Mouse (Mus musculus) stomach, embryonic 16.5 days (tissue): ENCODE measurements at regions not wholly inside any gene's neighbourhood (a gene's known extent, or its start where the extent isn't known, plus 50 kb on each side); places are given as distances from the start of the nearest gene placed in this dataset.
"Not testable (repeated sequence)": the region's sequence is repeated elsewhere in the genome, so short reads cannot be mapped to it uniquely, and the experiment has no call there.

ENCODE experiments used
- ATAC-seq: fragments of 200-750 bp; cut with Nextera tagmentation; 2 replicates; pipeline ENCODE4 v1.8.0; 2017; ENCODE audit warnings: moderate number of reproducible peaks, moderate TSS enrichment; ENCODE audit not compliant: insufficient read depth, low FRiP score
- H3K27ac ChIP-seq: fragments of 300-500 bp; sonication (generic); 2 replicates; pipeline ENCODE4 v1.5.1; 2014; ENCODE audit warnings: low read length
- H3K27me3 ChIP-seq: fragments of 300-500 bp; sonication (generic); 2 replicates; pipeline ENCODE4 v1.6.1; 2014; ENCODE audit warnings: low read length, control low read depth, mixed read lengths; ENCODE audit not compliant: control insufficient read depth, insufficient read depth
- H3K36me3 ChIP-seq: fragments of 300-500 bp; sonication (generic); 2 replicates; pipeline ENCODE4 v1.6.1; 2014; ENCODE audit warnings: low read length; ENCODE audit not compliant: control insufficient read depth, insufficient read depth
- H3K4me1 ChIP-seq: fragments of 300-500 bp; sonication (generic); 2 replicates; pipeline ENCODE4 v1.6.1; 2014; ENCODE audit warnings: low read length, control low read depth, mixed read lengths; ENCODE audit not compliant: control insufficient read depth, insufficient read depth
- H3K4me2 ChIP-seq: fragments of 300-500 bp; sonication (generic); 2 replicates; pipeline ENCODE4 v1.6.1; 2014; ENCODE audit warnings: low read depth, low read length, mixed read lengths
- H3K4me3 ChIP-seq: fragments of 300-500 bp; sonication (generic); replicated peaks from 2 replicates; pipeline ENCODE4 v1.5.1; 2014; ENCODE audit warnings: mild to moderate bottlenecking, low read length
- H3K9ac ChIP-seq: fragments of 300-500 bp; sonication (generic); 2 replicates; pipeline ENCODE4 v1.6.1; 2014; ENCODE audit warnings: low read length
- H3K9me3 ChIP-seq: fragments of 300-500 bp; sonication (generic); replicated peaks from 2 replicates; pipeline ENCODE4 v1.6.1; 2016; ENCODE audit warnings: low read length, control low read depth; ENCODE audit not compliant: control insufficient read depth
- WGBS: fragments of 180-500 bp; shearing (Covaris S2); extraction: QIAGEN DNeasy Blood & Tissue Kit; methylation state at CpG from one replicate; pipeline ENCODE4 v1.1.7; 2014; 5-methylcytosine and 5-hydroxymethylcytosine counted together

DNA sequence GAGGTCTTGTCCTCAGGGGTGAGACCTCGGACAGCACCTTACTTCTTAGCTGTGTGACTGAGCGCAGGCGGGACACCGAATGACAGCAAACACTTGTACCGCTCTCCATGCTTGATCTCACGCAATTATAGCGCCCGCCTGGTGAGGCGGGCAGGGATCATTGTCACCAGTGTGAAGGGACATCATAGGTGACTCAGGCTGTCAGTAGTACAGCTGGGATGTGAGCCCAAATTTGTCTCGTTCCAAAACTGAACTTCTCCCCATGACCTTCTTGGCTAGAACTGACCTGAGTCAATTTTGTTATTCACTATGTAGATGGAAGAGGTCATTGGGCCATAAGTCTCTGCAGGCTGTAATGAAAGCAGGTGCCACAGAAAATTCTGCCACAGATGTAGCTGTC, 104.1 kb upstream of the Rad23b start:
- no peaks in the 10 kb centered on the region for H3K9me3 ChIP-seq
- no peaks in the 10 kb centered on the region for H3K4me1 ChIP-seq
- no peak overlapping the region for H3K27ac ChIP-seq
- no peak overlapping the region for H3K4me3 ChIP-seq
- no peaks in the 10 kb centered on the region for H3K27me3 ChIP-seq
- H3K9ac ChIP-seq, result no peak overlapping the region
- H3K36me3 ChIP-seq, result no peaks in the 10 kb centered on the region
- no peak overlapping the region for H3K4me2 ChIP-seq
- 89% methylated on average over 10 of the region's 10 CpGs for WGBS
- no peak for ATAC-seq

DNA sequence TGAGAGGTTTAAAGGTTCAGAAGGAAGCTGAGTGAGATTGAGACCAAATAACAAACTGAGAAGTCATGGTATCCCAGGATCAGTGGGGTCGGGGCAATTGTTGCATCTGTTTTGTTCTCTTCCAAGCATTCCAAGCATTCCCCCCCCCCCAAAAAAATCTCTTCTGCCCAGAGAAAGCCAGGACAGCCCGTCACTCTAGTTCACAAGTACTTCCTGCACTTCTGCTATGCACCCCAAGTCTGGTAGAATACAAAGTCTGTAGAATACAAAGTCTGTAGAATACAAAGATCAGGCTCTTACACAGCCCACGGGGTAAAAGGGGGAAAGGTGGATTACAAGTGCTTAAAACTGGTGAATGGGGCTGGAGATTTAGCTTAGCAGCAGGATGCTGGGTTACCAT, 99.5 kb upstream of the Rad23b start:
- no peak overlapping the region for H3K4me2 ChIP-seq
- H3K27ac ChIP-seq, result no peak overlapping the region
- 43% methylated on average over 3 of the region's 3 CpGs for WGBS
- H3K4me3 ChIP-seq, result no peak overlapping the region
- H3K27me3 ChIP-seq, result no peaks in the 10 kb centered on the region
- H3K9me3 ChIP-seq, result no peaks in the 10 kb centered on the region
- H3K4me1 ChIP-seq, result no peaks in the 10 kb centered on the region
- ATAC-seq, result no peak
- no peaks in the 10 kb centered on the region for H3K36me3 ChIP-seq
- H3K9ac ChIP-seq, result no peak overlapping the region

DNA sequence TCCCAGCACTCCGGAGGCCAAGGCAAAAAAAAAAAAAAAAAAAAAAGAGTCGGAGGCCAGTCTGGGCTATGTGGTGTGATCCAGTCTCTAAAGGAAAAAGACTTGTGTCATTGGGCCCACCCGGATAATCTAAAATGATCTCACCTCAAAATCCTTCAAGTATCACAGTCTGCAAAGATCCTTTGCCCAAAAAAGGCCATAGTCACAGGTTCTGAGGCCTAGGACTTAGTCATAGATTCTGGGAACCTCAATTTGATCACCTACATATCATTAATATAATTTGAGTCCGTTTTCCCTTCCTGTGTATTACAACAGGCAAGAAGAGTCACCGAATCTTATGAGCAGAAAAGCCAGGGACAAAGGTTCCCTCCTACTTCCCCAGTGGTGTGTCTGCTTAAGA, 98.3 kb upstream of the Rad23b start:
- no peak for ATAC-seq
- no peaks in the 10 kb centered on the region for H3K4me1 ChIP-seq
- no peak overlapping the region for H3K4me2 ChIP-seq
- no peaks in the 10 kb centered on the region for H3K27me3 ChIP-seq
- no peak overlapping the region for H3K4me3 ChIP-seq
- H3K9me3 ChIP-seq, result no peaks in the 10 kb centered on the region
- no peak overlapping the region for H3K9ac ChIP-seq
- H3K27ac ChIP-seq, result no peak overlapping the region
- 86% methylated on average over 5 of the region's 5 CpGs for WGBS
- H3K36me3 ChIP-seq, result no peaks in the 10 kb centered on the region

DNA sequence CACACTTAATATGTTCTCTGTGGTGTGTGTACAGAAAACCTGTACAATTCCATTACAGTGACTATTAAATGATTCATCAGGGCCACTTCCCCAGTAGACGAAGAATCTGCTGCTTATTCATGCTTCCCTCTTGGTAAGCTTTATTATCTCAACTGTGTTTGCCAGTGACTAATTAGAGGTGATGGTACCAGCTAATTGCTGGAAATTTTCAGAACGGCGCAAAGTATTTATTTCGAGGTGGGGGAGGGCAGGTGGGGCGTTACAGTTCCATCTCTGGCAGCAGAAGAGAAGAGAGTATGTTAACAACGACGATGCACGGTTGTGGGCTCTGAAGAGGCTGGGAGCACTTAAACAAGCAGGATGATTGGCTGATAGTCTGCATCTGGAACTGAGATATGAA, 96.1 kb upstream of the Rad23b start:
- no peak overlapping the region for H3K27ac ChIP-seq
- H3K9me3 ChIP-seq, result no peaks in the 10 kb centered on the region
- H3K4me2 ChIP-seq, result no peak overlapping the region
- no peaks in the 10 kb centered on the region for H3K27me3 ChIP-seq
- 71% methylated on average over 8 of the region's 8 CpGs for WGBS
- H3K4me3 ChIP-seq, result no peak overlapping the region
- H3K4me1 ChIP-seq, result no peaks in the 10 kb centered on the region
- no peaks in the 10 kb centered on the region for H3K36me3 ChIP-seq
- H3K9ac ChIP-seq, result no peak overlapping the region
- no peak for ATAC-seq

DNA sequence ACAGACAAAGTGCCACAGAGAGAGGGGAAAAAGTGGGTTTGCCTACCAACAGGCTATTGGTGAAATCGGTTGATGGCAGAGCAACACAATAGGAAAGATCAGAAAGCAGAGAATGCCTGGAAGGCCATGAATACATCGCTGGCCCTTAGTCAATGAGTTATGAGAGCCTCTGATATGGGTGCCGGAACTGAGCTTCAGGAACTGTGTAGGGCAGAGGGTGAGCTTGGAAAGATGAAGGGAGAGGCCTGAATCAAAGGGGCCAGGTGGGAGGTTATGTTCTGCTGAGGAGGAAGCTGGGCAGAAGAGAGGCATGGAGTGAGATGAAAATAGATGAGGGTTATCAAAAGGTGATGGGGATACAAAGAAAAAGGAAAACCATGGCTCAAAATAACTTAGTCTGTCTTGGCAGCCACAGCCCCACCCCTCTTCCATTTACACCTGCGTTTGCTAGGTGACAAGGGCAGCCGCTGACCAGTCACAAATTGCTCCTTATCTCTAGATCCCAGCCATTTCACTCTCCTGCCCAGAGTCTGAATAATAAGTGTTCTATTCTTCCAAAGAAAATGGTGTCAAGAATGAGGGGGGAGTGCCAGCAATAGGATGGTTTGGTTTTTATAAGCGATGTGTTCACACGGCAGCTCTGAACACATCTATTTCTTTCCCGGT, 77.7 kb upstream of the Rad23b start:
- Histone ChIP-seq H3K4me3 (no peak overlapping the region), H3K4me1 (no peaks in the 10 kb centered on the region), H3K9ac (no peak overlapping the region), H3K27me3 (no peaks in the 10 kb centered on the region), H3K9me3 (no peaks in the 10 kb centered on the region), H3K4me2 (peak overlapping the region; percentile 10; the same call in 1 of the 2 replicates), H3K36me3 (no peaks in the 10 kb centered on the region), H3K27ac (peak overlapping the region; percentile 15; the same call in 1 of the 2 replicates)
- 52% methylated on average over 8 of the region's 8 CpGs for WGBS
- ATAC-seq, result peak; percentile 89; the same call in 1 of the 2 replicates

DNA sequence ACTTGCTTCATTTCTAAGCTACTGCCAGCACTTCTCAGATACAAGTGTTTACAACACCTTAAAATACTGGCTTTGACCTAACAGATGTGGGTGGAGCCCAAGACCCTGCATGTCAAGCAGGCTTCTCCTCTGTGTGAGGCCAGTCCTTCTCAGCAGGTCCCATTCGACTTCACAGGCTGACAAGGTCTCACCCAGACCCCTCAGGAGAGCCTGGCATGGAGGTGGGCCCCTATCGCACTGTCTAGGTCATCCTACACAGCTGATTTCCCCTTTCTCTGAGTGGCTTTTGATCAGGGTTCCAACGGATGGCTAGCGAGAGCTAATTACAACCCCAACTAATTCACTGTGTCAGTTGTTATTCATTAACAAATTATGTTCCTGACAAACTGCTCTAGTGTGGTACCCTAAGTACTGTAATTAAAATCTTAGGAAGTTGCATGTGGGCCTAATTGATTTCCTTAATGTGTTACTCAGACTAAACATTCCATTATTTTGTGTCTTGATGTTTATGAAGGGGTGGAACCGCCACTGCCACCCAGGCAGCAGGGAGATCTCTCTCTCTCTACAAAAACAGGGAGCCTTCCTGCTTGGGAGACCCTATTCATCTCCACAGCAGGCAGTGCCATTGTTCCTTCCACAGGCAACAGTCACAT, 73.4 kb upstream of the Rad23b start:
- Histone ChIP-seq H3K27me3 (no peaks in the 10 kb centered on the region), H3K36me3 (no peaks in the 10 kb centered on the region), H3K9me3 (no peaks in the 10 kb centered on the region), H3K4me1 (no peaks in the 10 kb centered on the region), H3K4me3 (no peak overlapping the region), H3K4me2 (no peak overlapping the region), H3K27ac (no peak overlapping the region), H3K9ac (no peak overlapping the region)
- WGBS, result 32% methylated on average over 5 of the region's 5 CpGs
- no peak for ATAC-seq

DNA sequence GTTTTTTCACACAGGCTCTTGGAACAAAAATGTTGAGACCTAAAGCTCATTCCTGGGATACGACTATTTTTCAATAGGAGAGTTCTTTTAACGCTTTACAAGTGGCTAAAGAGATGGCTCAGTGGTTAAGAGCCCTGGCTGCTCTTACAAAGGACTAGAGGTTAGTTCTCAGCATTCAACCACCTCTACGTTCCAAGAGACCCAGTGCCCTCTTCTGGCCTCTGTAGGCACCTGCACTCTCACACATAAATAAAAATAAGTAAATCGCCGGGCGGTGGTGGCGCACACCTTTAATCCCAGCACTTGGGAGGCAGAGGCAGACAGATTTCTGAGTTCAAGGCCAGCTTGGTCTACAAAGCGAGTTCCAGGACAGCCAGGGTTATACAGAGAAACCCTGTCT, 70.5 kb upstream of the Rad23b start:
- ATAC-seq, H3K9ac ChIP-seq, H3K4me3 ChIP-seq, H3K27me3 ChIP-seq, H3K27ac ChIP-seq, H3K4me1 ChIP-seq, H3K4me2 ChIP-seq, H3K36me3 ChIP-seq, H3K9me3 ChIP-seq: not testable (repeated sequence)
- 86% methylated on average over 8 of the region's 8 CpGs for WGBS

DNA sequence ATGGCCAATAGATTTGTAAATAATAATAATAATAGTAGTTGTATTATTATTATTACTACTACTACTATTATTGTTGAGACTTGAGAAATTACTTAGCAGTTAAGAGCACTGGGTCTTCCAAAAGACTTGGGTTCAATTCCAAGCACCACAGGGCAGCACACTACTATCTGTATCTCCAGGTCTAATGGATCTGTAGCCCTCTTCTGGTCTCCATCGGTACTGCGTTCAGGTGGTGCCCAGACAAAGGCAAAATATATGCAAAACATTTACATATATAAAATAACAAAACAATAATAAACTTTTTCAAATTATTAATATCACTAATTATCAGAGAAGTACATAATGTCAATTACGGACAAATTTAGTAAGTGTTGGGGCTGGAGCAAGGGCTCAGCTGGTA, 69.1 kb upstream of the Rad23b start:
- H3K4me2 ChIP-seq, result no peak overlapping the region
- H3K36me3 ChIP-seq, result no peaks in the 10 kb centered on the region
- H3K27ac ChIP-seq, result no peak overlapping the region
- H3K27me3 ChIP-seq, result no peaks in the 10 kb centered on the region
- H3K9me3 ChIP-seq, result no peaks in the 10 kb centered on the region
- H3K4me3 ChIP-seq, result no peak overlapping the region
- no peaks in the 10 kb centered on the region for H3K4me1 ChIP-seq
- ATAC-seq, result no peak
- H3K9ac ChIP-seq, result no peak overlapping the region
- WGBS, result 82% methylated on average over 3 of the region's 3 CpGs

DNA sequence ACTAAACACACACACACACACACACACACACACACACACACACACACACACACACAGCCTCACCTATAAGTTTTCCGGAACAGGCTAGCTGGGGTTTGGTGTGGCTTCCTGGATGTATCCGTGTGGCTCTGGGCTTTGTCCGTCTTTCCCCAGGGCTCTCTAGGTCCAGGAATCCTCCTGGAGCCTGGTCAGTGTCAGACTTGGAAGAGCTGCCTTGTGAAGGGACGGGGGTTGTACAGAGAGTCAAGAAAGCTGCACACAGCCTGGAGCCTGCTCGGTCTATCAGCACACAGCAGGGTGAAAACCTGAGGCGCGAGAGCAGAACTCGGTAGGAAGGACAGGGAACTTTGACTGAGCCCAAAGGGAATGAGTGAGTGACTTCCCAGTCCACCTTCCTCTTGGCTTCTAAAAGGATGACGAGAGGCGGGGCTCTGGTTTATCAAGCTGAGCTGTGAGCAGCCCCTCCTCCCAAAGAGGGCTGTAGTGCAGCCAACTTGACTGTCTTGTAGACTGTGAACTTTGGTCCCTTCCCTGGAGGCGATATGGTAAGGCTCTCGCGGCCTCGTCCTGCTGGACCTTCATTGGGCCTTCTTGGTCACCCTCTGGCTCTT, 68.3 kb upstream of the Rad23b start:
- no peak overlapping the region for H3K9ac ChIP-seq
- H3K27ac ChIP-seq, result no peak overlapping the region
- H3K27me3 ChIP-seq, result no peaks in the 10 kb centered on the region
- H3K4me3 ChIP-seq, result no peak overlapping the region
- WGBS, result 65% methylated on average over 14 of the region's 14 CpGs
- H3K4me1 ChIP-seq, result no peaks in the 10 kb centered on the region
- H3K9me3 ChIP-seq, result no peaks in the 10 kb centered on the region
- H3K4me2 ChIP-seq, result no peak overlapping the region
- H3K36me3 ChIP-seq, result no peaks in the 10 kb centered on the region
- no peak for ATAC-seq
